Mouse (Mus musculus): Measurements from ENCODE around the gene Cib3.
A peak's percentile ranks its signal among the peaks of the same experiment; 100 is the strongest.

Gene Cib3

GRCm38 (mm10) chr8:72212751-72213150 is at the start of gene Cib3:
Cib3 (minus strand) TSS chr8:72212837.
- no peak for DNase-seq

DNA sequence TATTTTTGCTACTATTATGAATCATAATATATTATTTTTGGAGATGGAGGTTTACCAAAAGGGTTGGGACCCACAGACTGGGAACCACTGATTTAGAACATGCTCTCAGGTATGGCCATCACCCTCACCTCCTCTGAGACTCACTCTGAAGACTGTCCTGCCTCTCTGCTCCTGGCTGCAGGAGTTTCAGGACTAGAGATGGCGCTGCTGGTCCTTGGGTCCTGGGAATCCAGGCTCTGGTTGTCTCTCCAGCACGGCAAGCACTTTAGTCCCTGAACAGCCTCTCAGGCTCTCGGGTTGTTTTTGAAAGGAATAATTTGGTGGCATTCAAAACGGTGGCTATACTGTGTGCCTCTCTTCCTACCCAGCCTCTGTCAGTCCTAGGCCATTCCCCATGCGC is 49.2 kb upstream of the Cib3 start:
- DNase-seq, result peak; percentile 66

DNA sequence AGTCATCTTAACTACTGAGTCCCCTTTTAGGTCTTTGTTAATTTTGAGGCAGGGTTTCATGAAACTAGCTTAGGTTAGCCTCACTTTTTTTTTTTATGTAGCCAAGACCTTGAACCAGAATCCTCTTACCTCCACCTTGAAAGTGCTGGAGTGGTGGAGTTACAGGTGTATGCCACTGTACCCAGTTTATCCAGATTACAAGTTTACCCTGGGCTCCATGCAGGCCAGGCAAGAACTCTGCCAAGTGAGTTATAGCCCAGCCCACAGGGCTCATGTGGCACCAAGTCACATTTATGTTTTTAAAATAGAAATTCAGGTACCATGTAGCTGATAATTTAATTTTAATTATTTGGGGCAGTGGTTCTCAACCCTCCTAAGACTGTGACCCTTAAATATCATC is 48.8 kb upstream of the Cib3 start:
- no peak for DNase-seq

GRCm38 (mm10) chr8:72261019-72261418 is 48.4 kb upstream of the Cib3 start:
- DNase-seq, result peak; percentile 84

DNA sequence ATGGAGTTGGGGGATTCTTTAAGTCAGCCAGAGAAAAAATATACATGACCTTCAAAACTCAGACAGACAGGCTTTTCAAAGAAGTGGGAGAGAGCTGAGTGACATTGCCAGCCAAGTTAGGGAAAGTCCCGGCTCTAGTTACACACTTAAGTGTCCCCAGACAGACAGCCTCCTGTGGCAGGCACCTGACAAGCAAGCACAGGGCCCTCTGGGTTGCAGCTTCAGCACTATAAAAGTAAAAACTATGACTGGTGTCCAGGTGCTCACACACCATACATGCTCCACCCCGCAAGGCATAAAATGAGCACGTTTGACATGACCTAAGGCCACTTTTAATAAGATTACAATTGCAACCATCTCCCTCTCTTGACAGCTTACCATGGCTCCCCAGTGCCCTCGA is 47.9 kb upstream of the Cib3 start:
- no peak for DNase-seq

GRCm38 (mm10) chr8:72259862-72260261 is 47.2 kb upstream of the Cib3 start:
- DNase-seq, result no peak

DNA sequence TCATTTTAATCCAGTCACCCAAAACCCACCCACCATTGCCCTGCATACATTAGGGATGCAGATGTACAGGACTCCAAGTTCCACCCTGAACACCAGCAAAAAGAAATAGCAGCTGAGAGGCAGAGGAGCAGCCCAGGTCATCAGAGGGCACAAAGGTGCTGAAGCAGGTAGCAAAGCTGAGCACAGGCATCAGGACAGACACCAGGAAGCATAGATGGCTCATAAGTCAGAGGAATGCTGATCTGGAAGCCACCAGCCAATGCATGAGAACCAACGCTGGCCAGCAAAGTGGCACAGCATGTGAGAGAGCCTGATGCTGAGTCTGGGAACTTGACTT is 45.2 kb upstream of the Cib3 start:
- DNase-seq, result no peak

GRCm38 (mm10) chr8:72257171-72257901 is 44.7 kb upstream of the Cib3 start:
- peak; percentile 70 for DNase-seq

- DNase-seq, result peak; percentile 30
Observed at GRCm38 (mm10) chr8:72244610-72245009, 32.0 kb upstream of the Cib3 start.

DNA sequence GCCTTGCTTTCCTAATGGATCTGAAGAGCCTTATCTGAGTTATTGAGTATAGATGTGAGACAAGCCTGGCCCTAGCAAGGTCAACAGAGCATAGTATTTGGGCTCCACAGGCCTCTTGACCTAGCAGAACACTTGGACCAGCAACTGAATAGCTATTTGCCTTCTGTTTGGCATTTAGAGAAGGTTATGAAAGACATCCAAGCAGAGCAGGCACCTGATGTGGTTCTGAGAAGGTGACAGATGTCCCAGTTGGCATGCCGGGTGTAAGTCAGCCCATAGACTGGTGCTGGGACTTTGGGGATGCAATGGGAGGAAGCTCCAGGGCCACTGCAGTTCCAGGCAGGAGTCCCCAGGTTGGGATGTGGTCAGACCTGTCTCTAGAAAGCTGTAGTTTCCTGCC is 29.6 kb upstream of the Cib3 start:
- no peak for DNase-seq

DNA sequence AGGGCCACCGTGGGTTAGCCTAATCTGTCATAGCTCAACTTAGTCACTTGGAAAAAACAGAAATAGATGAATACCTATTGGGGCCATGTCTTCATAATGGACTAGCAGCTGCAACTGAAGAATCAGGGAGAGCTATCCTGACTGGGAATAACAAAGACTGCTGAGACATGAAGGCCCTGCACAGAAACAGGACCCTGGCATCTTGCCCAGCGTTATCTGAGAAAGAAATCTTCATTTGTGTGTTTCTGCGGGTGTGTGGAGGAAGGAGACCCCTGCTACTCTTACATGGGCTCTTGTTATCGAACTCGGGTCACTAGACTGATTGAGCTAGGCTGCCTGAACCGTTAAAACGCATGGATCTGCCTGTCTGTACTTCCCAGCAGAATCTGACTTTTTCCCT is 28.3 kb upstream of the Cib3 start:
- peak; percentile 15 for DNase-seq

DNA sequence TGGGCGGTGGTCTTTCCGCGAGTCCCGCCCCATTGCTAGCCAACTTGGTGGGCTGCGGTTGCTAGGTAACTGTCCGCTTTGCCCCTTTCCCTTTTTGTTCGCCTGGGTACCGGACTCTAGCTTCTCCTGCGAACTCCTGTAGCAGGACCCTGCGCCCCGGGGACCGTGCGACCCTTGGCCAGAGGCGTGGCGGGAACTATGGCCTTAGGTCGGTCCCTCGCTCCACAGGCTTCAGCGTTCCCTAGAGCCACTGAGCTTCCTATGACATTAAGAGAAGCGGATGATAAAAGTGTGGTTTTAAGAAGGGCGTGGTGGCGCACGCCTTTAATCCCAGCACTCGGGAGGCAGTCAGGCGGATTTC is 27.7 kb upstream of the Cib3 start:
- DNase-seq, result no peak

DNA sequence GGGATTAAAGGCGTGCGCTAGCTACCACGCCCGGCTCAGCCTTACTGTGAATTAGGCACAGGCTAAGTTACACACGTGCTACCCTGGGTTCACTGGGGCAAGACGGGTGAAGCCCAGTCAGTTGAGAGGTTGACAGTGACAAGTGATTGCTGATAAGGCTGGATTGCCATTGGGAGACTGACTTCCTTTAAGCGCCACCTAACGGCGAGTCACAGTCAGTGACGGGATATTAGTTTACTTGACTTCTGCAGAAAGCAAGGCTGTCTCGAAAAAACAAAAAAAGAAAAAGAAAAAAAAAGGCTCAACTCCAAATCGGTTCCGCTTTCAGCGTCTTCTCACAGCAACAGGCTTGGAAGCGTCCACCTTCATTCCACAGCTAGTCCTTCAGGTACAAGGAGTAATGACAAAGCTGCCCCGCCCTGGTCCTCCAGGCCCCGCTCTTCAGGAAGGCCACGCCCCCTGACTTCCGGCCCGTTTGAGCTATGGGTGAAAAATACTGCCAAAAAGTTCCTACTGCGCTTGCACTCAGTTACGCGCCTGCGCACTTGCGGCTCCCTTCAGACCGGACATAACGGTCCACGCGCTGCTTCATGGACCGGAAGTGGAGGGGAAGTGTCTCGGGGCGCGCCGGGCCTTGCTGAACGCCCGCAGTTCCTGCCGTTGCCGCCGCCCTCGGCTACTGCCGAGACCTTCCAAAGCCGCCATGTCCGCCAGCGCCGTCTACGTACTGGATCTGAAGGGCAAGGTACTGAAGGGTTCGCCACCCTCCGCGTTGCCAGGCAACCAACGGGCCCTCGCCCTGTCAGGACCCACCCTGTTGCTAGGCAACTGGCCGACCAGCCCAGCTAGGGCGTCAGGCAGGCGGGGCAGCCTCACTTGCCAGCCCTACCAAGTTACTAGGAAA is 27.1 kb upstream of the Cib3 start, which contains the start of gene Ap1m1:
Ap1m1 (plus strand) TSS at position 520 of the 904 bp plus-strand sequence.
- DNase-seq, result peak; percentile 99

GRCm38 (mm10) chr8:72222656-72223055 is 10.0 kb upstream of the Cib3 start:
- DNase-seq, result no peak

GRCm38 (mm10) chr8:72220758-72221157 is 8.1 kb upstream of the Cib3 start:
- DNase-seq, result no peak

GRCm38 (mm10) chr8:72219541-72220363 is 7.1 kb upstream of the Cib3 start, which contains the start of gene Fam32a:
Fam32a (plus strand) TSS chr8:72219730.
- peak; percentile 97 for DNase-seq

DNA sequence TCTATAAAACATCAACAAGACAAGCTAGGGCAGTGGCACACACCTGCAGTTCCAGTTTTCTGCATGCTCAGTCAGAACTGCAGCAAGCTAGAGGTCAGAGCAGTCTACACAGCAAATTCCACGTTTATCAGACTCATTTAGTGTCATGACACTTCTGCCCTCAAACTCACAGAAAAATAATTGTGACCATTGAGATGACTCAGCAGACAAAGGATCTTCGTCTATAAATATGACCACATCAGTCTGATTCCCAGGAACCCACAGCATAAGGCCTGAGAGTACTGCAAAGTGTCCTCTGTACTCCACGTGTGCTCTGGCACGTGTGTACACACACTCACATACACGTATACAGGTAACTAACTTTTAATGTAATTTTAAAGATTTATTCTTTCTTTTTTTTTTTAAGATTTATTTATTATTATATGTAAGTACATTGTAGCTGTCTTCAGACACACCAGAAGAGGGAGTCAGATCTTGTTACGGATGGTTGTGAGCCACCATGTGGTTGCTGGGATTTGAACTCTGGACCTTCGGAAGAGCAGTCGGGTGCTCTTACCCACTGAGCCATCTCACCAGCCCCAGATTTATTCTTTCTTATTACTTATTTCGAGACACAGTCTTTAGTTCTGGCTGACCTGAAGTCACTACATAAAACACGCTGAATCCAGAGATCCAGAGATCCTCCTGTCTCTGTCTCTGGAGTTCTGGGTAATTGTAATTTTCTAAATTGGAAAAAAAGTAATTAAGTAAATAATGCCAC is 6.3 kb upstream of the Cib3 start:
- no peak for DNase-seq

DNA sequence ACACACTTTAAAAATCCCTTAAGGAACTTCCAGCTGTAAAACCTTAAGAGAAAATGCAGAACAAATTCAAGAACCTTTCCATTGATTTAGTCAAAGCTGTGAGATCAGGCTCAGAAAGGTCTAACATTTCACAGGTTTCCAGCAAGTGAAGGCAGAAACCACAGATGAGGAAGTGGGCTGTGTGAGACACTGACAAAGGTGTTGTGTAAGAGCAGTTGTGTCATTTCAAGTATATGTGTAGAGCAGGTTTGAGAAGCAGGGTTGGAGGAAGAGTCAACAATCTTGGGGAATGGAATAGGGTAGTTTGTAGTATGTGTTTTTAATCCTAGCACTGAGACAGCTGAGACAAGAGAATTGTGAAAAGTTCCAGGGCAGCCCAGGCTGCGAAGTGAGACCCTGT is 3.2 kb upstream of the Cib3 start:
- DNase-seq, result peak; percentile 71

DNA sequence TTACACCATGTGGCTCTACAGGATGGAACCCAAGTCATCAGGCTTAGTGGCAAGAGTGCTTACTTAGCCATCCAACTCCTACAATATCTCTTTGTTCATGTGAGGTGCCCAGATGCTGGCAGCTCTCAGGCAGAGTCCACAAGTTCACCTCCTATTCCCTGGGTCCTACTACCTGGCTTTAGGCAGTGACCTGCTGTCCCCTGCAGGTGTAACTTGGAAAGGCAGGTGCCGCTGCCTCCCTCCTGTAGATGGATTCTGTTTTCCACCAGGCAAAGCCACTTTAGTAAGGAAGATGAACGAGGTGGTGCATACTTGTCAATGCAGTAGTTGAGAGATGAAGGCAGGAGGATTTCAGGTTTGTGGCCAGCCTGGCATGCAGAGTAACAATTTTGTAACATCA is 2.4 kb upstream of the Cib3 start:
- peak; percentile 66 for DNase-seq

DNA sequence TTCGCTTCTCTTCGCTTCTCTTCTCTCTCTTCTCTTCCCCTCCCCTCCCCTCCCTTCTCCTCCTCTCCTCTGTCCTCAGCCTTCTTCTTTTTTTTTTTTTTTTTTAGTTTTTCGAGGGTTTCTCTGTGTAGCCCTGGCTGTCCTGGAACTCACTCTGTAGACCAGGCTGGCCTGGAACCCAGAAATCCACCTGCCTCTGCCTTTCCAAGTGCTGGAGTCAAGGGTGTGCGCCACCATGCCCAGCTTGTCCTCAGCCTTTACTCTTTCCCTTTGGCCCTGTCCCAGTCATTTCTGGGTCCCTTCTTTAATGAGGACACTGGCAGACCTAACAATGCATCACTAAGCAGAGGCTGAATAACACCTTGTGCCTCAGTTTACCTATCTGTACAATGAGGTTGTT is 899 bp upstream of the Cib3 start, which contains the start of gene Gm11034:
Gm11034 (minus strand) TSS at position 101 of the 400 bp plus-strand sequence.
- DNase-seq, result no peak

- DNase-seq, result no peak
Observed at GRCm38 (mm10) chr8:72211846-72212245, 791 bp downstream of the Cib3 start.

DNA sequence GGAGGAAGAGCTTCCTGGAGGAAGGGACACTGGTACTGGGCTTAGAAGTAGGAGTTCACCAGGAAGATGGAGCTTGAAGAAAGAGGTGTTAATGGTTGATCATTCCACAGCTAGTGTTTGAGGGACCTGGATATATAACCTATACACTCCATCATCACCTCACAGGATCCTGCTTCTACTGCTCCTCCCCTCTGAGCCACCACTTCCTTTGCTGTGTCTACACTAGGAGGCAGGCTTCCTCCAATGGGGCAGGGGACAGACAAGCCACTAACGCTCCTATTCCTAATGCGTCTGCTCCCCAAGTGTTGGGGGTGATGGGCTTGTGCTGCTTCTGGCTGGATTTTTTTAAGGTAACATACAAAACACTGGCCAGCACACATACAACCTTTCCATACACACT is 1.9 kb downstream of the Cib3 start:
- DNase-seq, result no peak
